Mouse (Mus musculus) heart, embryonic 13.5 days (tissue): Measurements from ENCODE around the gene Map4k5. TPM values are rescaled to one million over a fixed set of nuclear protein-coding genes. Genes with fewer than 3 reads are reported as not detected.

ENCODE experiments used
- ATAC-seq: fragments of 200-750 bp; cut with Nextera tagmentation; 2 replicates; pipeline ENCODE4 v1.8.0; 2017; ENCODE audit warnings: moderate TSS enrichment; ENCODE audit not compliant: insufficient number of reproducible peaks, low FRiP score, low TSS enrichment; ENCODE audit errors: extremely low read depth
- H3K27ac ChIP-seq: fragments of 300-500 bp; sonication (generic); replicated peaks from 2 replicates; pipeline ENCODE4 v1.5.1; 2015; ENCODE audit warnings: moderate library complexity, mild to moderate bottlenecking, inconsistent platforms
- H3K27me3 ChIP-seq: fragments of 300-500 bp; sonication (generic); replicated peaks from 2 replicates; pipeline ENCODE4 v1.6.1; 2015; ENCODE audit warnings: mild to moderate bottlenecking, inconsistent platforms
- H3K36me3 ChIP-seq: fragments of 300-500 bp; sonication (generic); 2 replicates; pipeline ENCODE4 v1.6.1; 2015; ENCODE audit warnings: mild to moderate bottlenecking, inconsistent platforms
- H3K4me1 ChIP-seq: fragments of 300-500 bp; sonication (generic); 2 replicates; pipeline ENCODE4 v1.6.1; 2015; ENCODE audit warnings: inconsistent platforms
- H3K4me2 ChIP-seq: fragments of 300-500 bp; sonication (generic); 2 replicates; pipeline ENCODE4 v1.6.1; 2015; ENCODE audit warnings: inconsistent platforms, mild to moderate bottlenecking, moderate library complexity
- H3K4me3 ChIP-seq: fragments of 300-500 bp; sonication (generic); 2 replicates; pipeline ENCODE4 v1.5.1; 2015; ENCODE audit warnings: moderate library complexity, mild to moderate bottlenecking, inconsistent platforms
- H3K9ac ChIP-seq: fragments of 300-500 bp; sonication (generic); 2 replicates; pipeline ENCODE4 v1.6.1; 2015; ENCODE audit warnings: inconsistent platforms, mild to moderate bottlenecking, moderate library complexity
- H3K9me3 ChIP-seq: fragments of 300-500 bp; sonication (generic); 2 replicates; pipeline ENCODE4 v1.6.1; 2016; ENCODE audit warnings: inconsistent platforms
- WGBS: fragments of 180-500 bp; shearing (Covaris S2); methylation state at CpG from one replicate; pipeline ENCODE4 v1.1.7; 2015; ENCODE audit warnings: mixed read lengths; 5-methylcytosine and 5-hydroxymethylcytosine counted together
- polyA plus RNA-seq: library from polyadenylated mRNA; unstranded; fragments of >200 nt; fragmentation: Nextera tagmentation; extraction: Ambion mirVana; gene quantifications from 2 replicates; pipeline ENCODE4 v1.2.1, GENCODE M21; 2015

The Map4k5 gene
- polyA plus RNA-seq, 1 experiment from 2014 or later, result 25.5 TPM

DNA sequence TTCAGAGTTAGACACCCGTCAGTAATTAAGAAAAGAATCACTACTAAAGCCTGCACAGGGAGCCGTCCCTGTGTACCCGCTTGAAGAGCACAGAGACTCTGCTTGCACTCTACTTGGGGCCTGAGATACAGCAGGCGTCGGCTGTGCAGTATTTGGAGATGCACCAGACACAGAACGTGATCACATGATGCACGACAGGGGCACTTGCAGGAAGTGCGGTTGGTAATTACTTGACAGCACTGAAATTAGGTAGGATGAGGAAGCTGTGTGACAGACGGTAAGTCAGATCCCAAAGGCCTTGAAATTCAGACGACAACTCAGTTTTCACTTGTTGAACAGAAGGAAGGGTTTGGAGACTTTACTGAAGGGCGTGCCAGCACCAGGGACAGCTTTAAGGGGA is 54.6 kb downstream of the Map4k5 start:
- H3K4me3 ChIP-seq, result no peak overlapping the region
- H3K9ac ChIP-seq, result no peak overlapping the region
- H3K4me2 ChIP-seq, result no peak overlapping the region
- no peaks in the 10 kb centered on the region for H3K9me3 ChIP-seq
- H3K36me3 ChIP-seq, result peaks cover 88% of the 10 kb centered on the region
- H3K27me3 ChIP-seq, result no peaks in the 10 kb centered on the region
- H3K27ac ChIP-seq, result no peak overlapping the region
- ATAC-seq, result no peak
- no peaks in the 10 kb centered on the region for H3K4me1 ChIP-seq
- WGBS, result 69% methylated on average over 11 of the region's 11 CpGs

DNA sequence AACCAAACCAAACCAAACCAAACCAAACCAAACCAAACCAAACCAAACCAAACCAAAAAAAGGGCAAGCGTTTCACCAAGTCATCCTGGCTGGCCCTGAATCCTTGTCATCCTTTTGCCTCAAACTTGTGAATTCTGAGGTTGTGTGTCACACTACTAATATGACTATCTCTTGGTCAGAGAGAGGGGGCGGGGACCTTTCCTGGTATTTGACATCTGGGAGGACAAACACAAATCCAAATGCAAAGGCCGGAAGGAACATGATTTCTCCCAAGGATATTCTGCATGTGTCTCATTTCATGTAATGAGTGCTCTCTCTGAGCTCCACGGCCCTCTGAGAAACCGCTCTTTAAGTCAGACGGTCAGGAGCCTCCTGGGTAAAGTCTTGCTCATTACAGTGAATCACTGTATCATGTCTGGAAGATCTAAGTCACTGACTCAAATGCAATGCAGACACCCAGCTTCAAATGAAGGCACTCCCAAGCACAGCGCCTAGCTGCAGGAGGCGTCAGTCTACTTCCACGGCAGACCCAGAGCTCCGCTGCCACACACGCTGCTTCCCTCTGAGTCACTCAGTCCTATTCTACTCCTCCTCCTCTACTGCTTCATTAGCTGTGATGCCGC is 58.9 kb downstream of the Map4k5 start:
- Histone ChIP-seq H3K4me1 (peaks cover 1% of the 10 kb centered on the region; the same call in 1 of the 2 replicates), H3K27ac (no peak overlapping the region), H3K27me3 (no peaks in the 10 kb centered on the region), H3K9me3 (no peaks in the 10 kb centered on the region), H3K9ac (no peak overlapping the region), H3K4me2 (no peak overlapping the region), H3K4me3 (no peak overlapping the region), H3K36me3 (peaks cover 84% of the 10 kb centered on the region)
- 87% methylated on average over 12 of the region's 12 CpGs for WGBS
- ATAC-seq, result no peak

DNA sequence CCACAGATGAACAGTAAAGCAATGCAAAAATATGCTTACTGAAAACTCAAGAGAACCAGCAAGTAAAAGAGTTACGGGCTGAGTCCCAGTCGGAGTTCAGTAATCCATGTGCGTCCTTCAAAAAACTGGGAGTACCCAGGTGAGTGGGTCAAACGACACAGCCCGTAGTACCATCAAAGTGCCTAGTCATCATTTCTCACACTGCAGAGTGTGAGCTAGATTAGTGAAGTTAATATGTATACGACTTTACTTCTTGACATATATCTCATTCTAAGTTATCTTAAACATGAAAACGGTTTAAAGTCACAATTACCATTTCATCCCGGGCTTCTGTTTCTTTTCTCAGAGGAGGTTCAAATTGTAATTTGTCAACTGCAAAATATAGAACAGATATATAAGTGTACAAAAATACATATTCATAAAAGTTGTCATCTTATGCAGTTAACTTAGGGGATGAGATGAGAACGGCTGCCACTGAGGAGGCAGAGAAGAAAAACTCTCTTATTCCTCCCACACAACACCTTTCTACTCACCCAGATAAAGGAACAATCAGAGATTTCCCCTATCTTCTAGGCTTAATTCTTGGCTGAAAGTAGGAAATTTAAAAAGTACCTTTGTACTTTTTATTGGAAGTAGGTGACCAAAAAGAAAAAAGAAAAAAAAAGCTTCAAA is 61.6 kb downstream of the Map4k5 start:
- H3K27ac ChIP-seq, result no peak overlapping the region
- no peaks in the 10 kb centered on the region for H3K27me3 ChIP-seq
- peaks cover 85% of the 10 kb centered on the region for H3K36me3 ChIP-seq
- no peak for ATAC-seq
- no peak overlapping the region for H3K4me3 ChIP-seq
- H3K4me1 ChIP-seq, result peaks cover 13% of the 10 kb centered on the region
- 91% methylated on average over 9 of the region's 9 CpGs for WGBS
- H3K9ac ChIP-seq, result no peak overlapping the region
- H3K4me2 ChIP-seq, result no peak overlapping the region
- no peaks in the 10 kb centered on the region for H3K9me3 ChIP-seq

DNA sequence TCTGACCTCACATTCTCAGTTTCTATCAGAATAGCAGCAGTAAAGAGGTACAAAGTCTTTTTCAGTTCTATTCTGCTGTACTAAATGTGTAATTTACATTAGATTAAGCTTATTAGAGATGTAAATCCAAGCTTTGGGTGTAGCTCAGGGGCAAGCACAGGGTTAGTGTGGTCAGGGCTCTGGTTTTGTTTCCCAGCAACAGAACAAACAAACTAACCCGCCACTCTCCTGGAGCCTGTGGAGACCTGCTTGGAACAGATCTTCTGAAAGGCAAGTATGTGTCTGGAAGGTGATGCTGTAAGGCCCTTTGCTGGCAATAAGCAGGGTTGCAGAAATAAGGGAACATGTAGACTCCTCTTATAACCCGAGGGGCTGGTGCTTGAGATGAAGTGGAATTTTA is 64.8 kb downstream of the Map4k5 start:
- peaks cover 13% of the 10 kb centered on the region for H3K4me1 ChIP-seq
- no peak for ATAC-seq
- no peak overlapping the region for H3K9ac ChIP-seq
- WGBS, result 38% methylated on average over 2 of the region's 2 CpGs
- H3K4me3 ChIP-seq, result no peak overlapping the region
- H3K27me3 ChIP-seq, result no peaks in the 10 kb centered on the region
- no peak overlapping the region for H3K4me2 ChIP-seq
- peaks cover 81% of the 10 kb centered on the region for H3K36me3 ChIP-seq
- no peak overlapping the region for H3K27ac ChIP-seq
- no peaks in the 10 kb centered on the region for H3K9me3 ChIP-seq

DNA sequence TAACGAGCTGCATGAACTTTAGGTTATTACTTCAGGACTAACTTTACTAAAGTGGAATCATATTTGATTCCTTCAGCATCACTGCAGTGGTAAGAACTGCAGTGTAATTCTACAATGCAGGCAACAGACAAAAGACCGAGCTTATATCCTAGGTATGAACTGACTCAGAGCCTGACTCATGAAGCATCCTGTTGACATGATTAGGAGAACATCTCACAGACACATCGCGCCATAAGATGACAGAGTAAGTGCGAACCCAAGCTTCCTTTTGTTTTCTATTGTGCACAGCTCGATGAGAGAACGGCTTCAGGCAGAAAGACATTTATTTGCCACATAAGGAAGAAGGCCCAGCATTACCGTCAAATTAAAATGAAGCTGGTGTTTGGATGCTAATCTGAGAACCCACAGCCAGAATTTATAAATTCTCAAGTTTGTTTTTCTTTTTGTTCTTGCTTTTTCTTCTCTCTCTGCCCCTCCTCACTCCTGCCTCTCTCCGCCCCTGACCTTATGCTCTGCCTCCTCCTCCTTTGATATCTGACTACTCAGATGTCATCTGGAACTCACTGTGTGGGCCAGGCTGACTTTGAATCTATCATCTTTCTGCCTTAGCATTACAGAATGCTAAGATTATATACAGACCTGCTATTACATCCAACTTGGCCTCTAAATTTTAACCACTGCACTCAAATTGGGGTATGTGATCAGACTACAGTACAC is 68.0 kb downstream of the Map4k5 start:
- WGBS, result 78% methylated on average over 9 of the region's 9 CpGs
- H3K36me3 ChIP-seq, result peaks cover 89% of the 10 kb centered on the region
- H3K27ac ChIP-seq, result 0 out of 2 replicates have a peak overlapping the region, but pooled peaks have one; percentile 26
- peaks cover 13% of the 10 kb centered on the region for H3K4me1 ChIP-seq
- no peak overlapping the region for H3K9ac ChIP-seq
- no peak overlapping the region for H3K4me3 ChIP-seq
- no peak overlapping the region for H3K4me2 ChIP-seq
- no peak for ATAC-seq
- 0 out of 2 replicates have a peak, but pooled peaks cover 6% of the 10 kb centered on the region for H3K9me3 ChIP-seq
- H3K27me3 ChIP-seq, result no peaks in the 10 kb centered on the region

DNA sequence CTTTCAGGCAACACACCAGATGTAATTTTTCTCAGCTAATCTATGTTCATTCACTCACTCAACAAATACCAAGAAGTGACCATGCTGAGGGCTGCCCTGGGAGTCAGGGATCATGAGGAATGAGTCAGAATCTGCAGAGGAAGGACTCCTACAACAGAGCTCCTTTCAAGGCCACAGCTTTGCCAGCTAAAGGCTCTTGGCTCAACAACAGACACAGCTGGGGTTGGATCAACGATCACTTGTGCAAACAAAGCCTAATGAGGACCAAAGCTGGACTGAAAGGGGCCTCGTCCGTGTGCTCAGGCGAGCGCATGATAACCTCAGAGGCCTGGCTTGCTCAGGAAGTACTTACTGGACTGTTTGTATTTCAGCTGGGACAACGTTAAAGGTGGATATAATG is 78.7 kb downstream of the Map4k5 start:
- Histone ChIP-seq H3K27me3 (no peaks in the 10 kb centered on the region), H3K36me3 (peaks cover 90% of the 10 kb centered on the region), H3K4me2 (no peak overlapping the region), H3K9ac (0 out of 2 replicates have a peak overlapping the region, but pooled peaks have one; percentile 33), H3K4me1 (peaks cover 49% of the 10 kb centered on the region), H3K9me3 (no peaks in the 10 kb centered on the region), H3K4me3 (no peak overlapping the region), H3K27ac (peak overlapping the region; percentile 67)
- WGBS, result 36% methylated on average over 6 of the region's 6 CpGs
- no peak for ATAC-seq

DNA sequence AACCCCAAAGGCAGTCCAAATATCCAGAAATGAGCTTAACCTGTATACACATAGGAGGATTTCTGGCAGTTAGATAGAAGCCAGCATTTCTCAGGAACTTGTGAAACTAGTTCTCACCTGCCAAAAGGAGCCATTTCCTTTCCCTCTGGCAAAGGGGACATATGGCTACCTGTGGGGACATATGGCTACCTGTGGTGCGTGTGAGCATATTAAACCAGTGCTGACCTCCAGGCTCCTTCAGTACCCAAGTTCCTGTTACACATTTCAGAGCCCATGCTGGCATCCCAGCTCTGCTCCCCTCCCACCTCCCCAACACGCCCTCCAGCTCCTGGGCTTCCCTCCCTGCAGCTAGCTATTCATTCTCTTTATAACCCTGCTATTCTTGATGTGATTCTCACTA is 79.4 kb downstream of the Map4k5 start:
- Histone ChIP-seq H3K9me3 (no peaks in the 10 kb centered on the region), H3K4me1 (peaks cover 53% of the 10 kb centered on the region), H3K36me3 (peaks cover 90% of the 10 kb centered on the region), H3K27me3 (no peaks in the 10 kb centered on the region), H3K9ac (no peak overlapping the region), H3K4me2 (no peak overlapping the region), H3K27ac (peak overlapping the region; percentile 67), H3K4me3 (no peak overlapping the region)
- no peak for ATAC-seq
- 57% methylated on average over 2 of the region's 2 CpGs for WGBS

DNA sequence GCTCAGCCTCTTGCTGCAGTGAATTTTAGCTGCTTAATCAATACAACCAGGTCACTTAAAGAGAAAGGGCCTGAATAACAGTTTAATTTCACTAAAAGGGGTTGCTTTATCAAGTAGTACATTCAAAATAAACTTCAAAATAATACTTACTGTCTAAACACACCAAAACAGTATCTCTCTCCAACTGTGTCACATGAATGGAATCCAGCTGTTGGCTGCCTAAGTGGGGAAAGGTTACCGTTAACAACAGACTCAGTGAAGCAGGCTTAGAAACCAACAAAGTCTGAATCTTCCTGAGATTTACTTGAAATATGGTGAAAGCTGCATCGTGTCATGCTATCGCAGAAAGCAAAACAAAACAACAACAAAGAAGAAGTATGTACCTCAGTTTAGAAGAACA is 80.0 kb downstream of the Map4k5 start:
- WGBS, result 70% methylated on average over 3 of the region's 3 CpGs
- Histone ChIP-seq H3K27ac (peak overlapping the region; percentile 47), H3K4me3 (no peak overlapping the region), H3K9me3 (no peaks in the 10 kb centered on the region), H3K9ac (no peak overlapping the region), H3K27me3 (no peaks in the 10 kb centered on the region), H3K4me2 (no peak overlapping the region), H3K4me1 (peaks cover 59% of the 10 kb centered on the region), H3K36me3 (peaks cover 90% of the 10 kb centered on the region)
- no peak for ATAC-seq

DNA sequence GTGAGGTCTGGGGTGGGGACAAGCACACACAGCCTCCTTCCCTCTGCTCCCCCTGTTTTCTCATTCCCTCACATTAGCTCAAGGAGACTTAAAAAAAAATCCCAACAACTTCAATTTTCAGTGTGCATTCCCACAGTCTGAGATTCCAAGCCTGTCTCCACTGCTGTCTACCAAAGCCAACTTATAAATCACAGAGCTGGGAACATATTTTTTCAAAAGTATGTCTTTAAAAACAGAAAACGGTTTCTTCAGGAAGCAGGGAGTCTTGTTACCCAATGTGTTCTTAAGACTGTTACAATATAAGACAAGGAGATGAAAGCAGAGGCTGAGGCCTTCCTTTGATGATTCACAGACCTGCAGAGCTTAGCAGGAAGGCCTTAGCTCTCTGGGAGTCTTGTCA is 81.0 kb downstream of the Map4k5 start:
- Histone ChIP-seq H3K4me3 (no peak overlapping the region), H3K36me3 (peaks cover 90% of the 10 kb centered on the region), H3K27ac (0 out of 2 replicates have a peak overlapping the region, but pooled peaks have one; percentile 45), H3K4me1 (peaks cover 60% of the 10 kb centered on the region), H3K27me3 (no peaks in the 10 kb centered on the region), H3K9ac (no peak overlapping the region), H3K9me3 (no peaks in the 10 kb centered on the region), H3K4me2 (no peak overlapping the region)
- ATAC-seq, result no peak
- 32% methylated on average over 1 of the region's 1 CpGs for WGBS

DNA sequence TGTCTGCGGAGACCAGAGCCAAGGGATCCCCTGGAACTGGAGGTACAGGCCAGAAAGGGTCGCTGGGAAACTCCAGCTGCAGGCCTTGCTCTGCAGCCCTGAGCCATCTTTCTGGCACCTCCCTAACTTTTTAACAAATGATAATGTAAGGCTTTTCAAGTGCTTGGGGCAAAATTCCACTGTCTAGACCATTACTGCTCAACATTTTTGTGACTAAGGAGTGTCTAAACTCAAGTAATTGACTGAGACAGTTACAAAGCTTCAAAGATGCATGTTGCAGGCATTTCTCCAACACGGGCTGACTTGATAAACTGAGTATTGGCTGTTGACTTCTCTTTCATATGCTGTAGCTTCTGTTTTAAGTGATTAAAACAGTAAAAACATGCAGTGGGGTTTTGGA is 83.6 kb downstream of the Map4k5 start:
- no peak overlapping the region for H3K27ac ChIP-seq
- 67% methylated on average over 3 of the region's 3 CpGs for WGBS
- H3K36me3 ChIP-seq, result peaks cover 89% of the 10 kb centered on the region
- no peak overlapping the region for H3K4me2 ChIP-seq
- no peaks in the 10 kb centered on the region for H3K9me3 ChIP-seq
- peaks cover 45% of the 10 kb centered on the region for H3K4me1 ChIP-seq
- H3K9ac ChIP-seq, result no peak overlapping the region
- no peak for ATAC-seq
- no peak overlapping the region for H3K4me3 ChIP-seq
- H3K27me3 ChIP-seq, result no peaks in the 10 kb centered on the region

DNA sequence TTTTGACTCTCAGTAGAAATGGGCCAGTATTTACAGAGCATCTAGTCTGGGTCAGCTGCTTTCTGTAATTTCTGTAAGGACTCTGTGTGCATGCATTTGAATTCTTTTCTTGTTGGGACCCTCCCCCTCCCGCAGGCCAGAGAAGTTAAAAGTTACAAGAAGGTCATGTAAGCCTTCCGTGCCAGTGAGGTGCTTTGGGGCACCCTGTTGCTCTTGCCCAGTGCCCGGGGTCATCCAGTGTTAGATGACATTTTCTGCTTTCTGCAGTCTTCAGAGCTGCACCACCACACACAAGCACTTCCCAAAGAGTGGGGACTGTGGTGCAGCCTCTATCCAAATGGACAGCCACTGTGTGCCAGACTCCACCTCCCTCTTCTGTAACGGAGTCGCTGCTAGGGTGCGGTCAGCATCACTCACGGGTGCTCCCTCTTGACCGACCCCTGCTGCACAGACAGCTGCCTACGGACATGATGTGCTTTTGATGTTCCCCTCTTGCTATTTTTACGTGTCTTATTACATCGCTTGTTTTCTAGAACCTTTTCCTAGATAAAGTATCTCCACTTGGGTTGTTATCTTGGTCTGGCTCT is 85.5 kb downstream of the Map4k5 start:
- H3K36me3 ChIP-seq, result peaks cover 87% of the 10 kb centered on the region
- H3K27me3 ChIP-seq, result no peaks in the 10 kb centered on the region
- H3K27ac ChIP-seq, result 0 out of 2 replicates have a peak overlapping the region, but pooled peaks have one; percentile 46
- H3K4me3 ChIP-seq, result no peak overlapping the region
- H3K9me3 ChIP-seq, result no peaks in the 10 kb centered on the region
- H3K9ac ChIP-seq, result no peak overlapping the region
- peaks cover 27% of the 10 kb centered on the region for H3K4me1 ChIP-seq
- no peak for ATAC-seq
- 42% methylated on average over 11 of the region's 11 CpGs for WGBS
- H3K4me2 ChIP-seq, result peak overlapping the region; percentile 31
